Mouse (Mus musculus): ENCODE results near the gene Actg2. TPM values are rescaled to one million over a fixed set of nuclear protein-coding genes. Genes with fewer than 3 reads are reported as not detected.

The Actg2 gene
- total and polyA plus RNA-seq, 3 experiments: 1.1 to 5.6 (median 1.6) TPM

GRCm38 (mm10) chr6:83479193-83479592 lies 56.9 kb downstream of the Actg2 start:
- no peaks in the 10 kb centered on the region for H3K27me3 ChIP-seq (replicated peaks)
- peaks cover 16 to 38% of the 10 kb centered on the region in 2 experiments for H3K36me3 ChIP-seq (replicated peaks in 1 of 2; ENCODE audit: control insufficient read depth in 1 of 2, insufficient read depth in 1 of 2, low read length in 1 of 2)
- TF ChIP-seq JUN (IDR thresholded peaks at IDR 0.05; ENCODE audit: insufficient read depth, low read depth, low read length) (no peak), PAX5 (IDR thresholded peaks at IDR 0.05; ENCODE audit: low read length) (no peak), ELF1 (IDR thresholded peaks at IDR 0.05; ENCODE audit: low read depth, low read length) (no peak), ZKSCAN1 (IDR thresholded peaks at IDR 0.05; ENCODE audit: borderline replicate concordance, low read depth, low read length) (no peak), CTCF (conservative IDR thresholded peaks at IDR 0.05 in 1 of 2, IDR thresholded peaks at IDR 0.05 in 1 of 2; ENCODE audit: low read depth in 2 of 2, low read length in 2 of 2) (no peak), EP300 (IDR thresholded peaks at IDR 0.05; ENCODE audit: low read length) (no peak), CHD1 (IDR thresholded peaks at IDR 0.05; ENCODE audit: low read depth, low read length) (no peak), ZNF384 (IDR thresholded peaks at IDR 0.05; ENCODE audit: low read depth, low read length) (no peak), IRF4 (IDR thresholded peaks at IDR 0.05; ENCODE audit: low read depth, low read length) (no peak), CHD2 (IDR thresholded peaks at IDR 0.05; ENCODE audit: low read length) (no peak), JUND (conservative IDR thresholded peaks at IDR 0.05; ENCODE audit: low read depth, low read length) (no peak), NRF1 (IDR thresholded peaks at IDR 0.05; ENCODE audit: low read depth, low read length) (no peak), RAD21 (IDR thresholded peaks at IDR 0.05; ENCODE audit: low read depth, low read length) (no peak), ETS1 (conservative IDR thresholded peaks at IDR 0.05; ENCODE audit: low read depth, low read length) (no peak), MAX (IDR thresholded peaks at IDR 0.05; ENCODE audit: low read length) (no peak), ZMIZ1 (IDR thresholded peaks at IDR 0.05; ENCODE audit: low read depth, low read length) (no peak), TCF12 (IDR thresholded peaks at IDR 0.05; ENCODE audit: low read depth, low read length) (no peak), MEF2A (IDR thresholded peaks at IDR 0.05; ENCODE audit: borderline replicate concordance, low read depth, low read length) (no peak), SIN3A (IDR thresholded peaks at IDR 0.05; ENCODE audit: low read length) (no peak)
- H3K9ac ChIP-seq (ENCODE audit: insufficient read depth, low read depth): no peak overlapping the region
- dilution Hi-C loops (cut with MboI; ENCODE audit: extremely low pct_ligation_motif_present, extremely low pct_unique_long_range_greater_than_20kb, low sequenced_read_pairs) (no loop called here), in situ Hi-C loops (cut with MboI; ENCODE audit: low pct_ligation_motif_present, low pct_unique_long_range_greater_than_20kb, low sequenced_read_pairs) (no loop called here)
- no peak for DNase-seq (ENCODE audit: extremely low read depth)
- H3K4me1 ChIP-seq (ENCODE audit: control insufficient read depth in 1 of 2, insufficient read depth in 2 of 2): peaks cover 19 to 66% of the 10 kb centered on the region in 2 experiments
- H3K4me2 ChIP-seq (ENCODE audit: insufficient read depth, low read depth, poor library complexity, severe bottlenecking): no peak overlapping the region
- H3K79me2 ChIP-seq (replicated peaks; ENCODE audit: control insufficient read depth, extremely low read depth, insufficient read depth, poor library complexity, severe bottlenecking): no peaks in the 10 kb centered on the region
- H3K9me3 ChIP-seq (replicated peaks; ENCODE audit: low read length): no peaks in the 10 kb centered on the region
- no peak overlapping the region for H3K4me3 ChIP-seq (replicated peaks in 1 of 3; ENCODE audit: low read depth in 2 of 3, low read length in 2 of 3, poor library complexity in 1 of 3)
- no peak overlapping the region for H3K27ac ChIP-seq (ENCODE audit: insufficient read depth, low read depth)

GRCm38 (mm10) chr6:83478628-83479027 lies 57.4 kb downstream of the Actg2 start:
- H3K9ac ChIP-seq (ENCODE audit: insufficient read depth, low read depth): no peak overlapping the region
- no peak overlapping the region for H3K27ac ChIP-seq (ENCODE audit: insufficient read depth, low read depth)
- H3K4me2 ChIP-seq (ENCODE audit: insufficient read depth, low read depth, poor library complexity, severe bottlenecking): no peak overlapping the region
- no peaks in the 10 kb centered on the region for H3K27me3 ChIP-seq (replicated peaks)
- no peaks in the 10 kb centered on the region for H3K9me3 ChIP-seq (replicated peaks; ENCODE audit: low read length)
- H3K4me3 ChIP-seq (replicated peaks in 1 of 3; ENCODE audit: low read depth in 2 of 3, low read length in 2 of 3, poor library complexity in 1 of 3): no peak overlapping the region
- DNase-seq (ENCODE audit: extremely low read depth): no peak
- TF ChIP-seq RAD21 (IDR thresholded peaks at IDR 0.05; ENCODE audit: low read depth, low read length) (no peak), ELF1 (IDR thresholded peaks at IDR 0.05; ENCODE audit: low read depth, low read length) (no peak), CTCF (conservative IDR thresholded peaks at IDR 0.05 in 1 of 2, IDR thresholded peaks at IDR 0.05 in 1 of 2; ENCODE audit: low read depth in 2 of 2, low read length in 2 of 2) (no peak), MEF2A (IDR thresholded peaks at IDR 0.05; ENCODE audit: borderline replicate concordance, low read depth, low read length) (no peak), BHLHE40 (IDR thresholded peaks at IDR 0.05; ENCODE audit: low read depth, low read length) (no peak), CHD2 (IDR thresholded peaks at IDR 0.05; ENCODE audit: low read length) (no peak), E2F4 (IDR thresholded peaks at IDR 0.05; ENCODE audit: insufficient replicate concordance, low read depth, low read length) (no peak), JUN (IDR thresholded peaks at IDR 0.05; ENCODE audit: insufficient read depth, low read depth, low read length) (no peak), SMC3 (IDR thresholded peaks at IDR 0.05; ENCODE audit: low read depth, low read length) (no peak), MYC (IDR thresholded peaks at IDR 0.05; ENCODE audit: low read depth, low read length) (no peak), USF1 (IDR thresholded peaks at IDR 0.05; ENCODE audit: low read depth, low read length) (no peak), ETS1 (conservative IDR thresholded peaks at IDR 0.05; ENCODE audit: low read depth, low read length) (no peak), ZKSCAN1 (IDR thresholded peaks at IDR 0.05; ENCODE audit: borderline replicate concordance, low read depth, low read length) (no peak), ZC3H11A (IDR thresholded peaks at IDR 0.05; ENCODE audit: low read depth, low read length) (no peak), KAT2A (IDR thresholded peaks at IDR 0.05; ENCODE audit: insufficient replicate concordance, low read length) (no peak), UBTF (IDR thresholded peaks at IDR 0.05; ENCODE audit: low read depth, low read length) (no peak), POLR2AphosphoS2 (IDR thresholded peaks at IDR 0.05; ENCODE audit: low read depth, low read length) (no peak)
- in situ Hi-C loops (cut with MboI; ENCODE audit: low pct_ligation_motif_present, low pct_unique_long_range_greater_than_20kb, low sequenced_read_pairs) (no loop called here), dilution Hi-C loops (cut with MboI; ENCODE audit: extremely low pct_ligation_motif_present, extremely low pct_unique_long_range_greater_than_20kb, low sequenced_read_pairs) (no loop called here)
- H3K79me2 ChIP-seq (replicated peaks; ENCODE audit: control insufficient read depth, extremely low read depth, insufficient read depth, poor library complexity, severe bottlenecking): no peaks in the 10 kb centered on the region
- peaks cover 16 to 35% of the 10 kb centered on the region in 2 experiments for H3K36me3 ChIP-seq (replicated peaks in 1 of 2; ENCODE audit: control insufficient read depth in 1 of 2, insufficient read depth in 1 of 2, low read length in 1 of 2)
- H3K4me1 ChIP-seq (ENCODE audit: control insufficient read depth in 1 of 2, insufficient read depth in 2 of 2): peaks cover 17 to 63% of the 10 kb centered on the region in 2 experiments

Measured in CH12.LX (cell line).